13 mouse cellular contexts compared by ENCODE assay signal in genomic region chr10:75555557-75555956, GRCm38 (mm10). TPM values are rescaled to one million over a fixed set of nuclear protein-coding genes. Genes with fewer than 3 reads are reported as not detected.
DNase-seq lines count a peak whose midpoint lies in the region; ATAC-seq and TF ChIP-seq lines count a peak whose summit lies in the region.
"Had no signal": no experiment of that assay in that cellular context is flagged by ENCODE, and none has a peak within 500 bp of the region (broad histone marks: within the 10 kb centered on the region; RNA-seq: fewer than 3 reads in every experiment).

No protein-coding gene starts in this region.

- peak overlapping the region; percentile 33; the same call in 1 of the 2 replicates for H3K27ac ChIP-seq in heart, postnatal 0 days (ENCODE audit: low read depth)
- H3K27ac ChIP-seq in testis, adult 2 months (ENCODE audit: control insufficient read depth, insufficient read depth, low read depth, low read length), result peak overlapping the region; percentile 19; the same call in 1 of the 2 replicates
- peak overlapping the region; percentile 62; the same call in 1 of the 2 replicates for H3K27ac ChIP-seq in hindbrain, postnatal 0 days
- H3K27ac ChIP-seq: liver, embryonic 13.5 days had no signal

- no peaks in the 10 kb centered on the region for H3K36me3 ChIP-seq in heart, postnatal 0 days (replicated peaks; ENCODE audit: control insufficient read depth, insufficient read depth, low read length)
- H3K36me3 ChIP-seq in testis, adult 2 months (ENCODE audit: control insufficient read depth, insufficient read depth, low read length), result no peaks in the 10 kb centered on the region
- H3K36me3 ChIP-seq in hindbrain, postnatal 0 days (ENCODE audit: insufficient read depth, low read length), result peaks cover 5% of the 10 kb centered on the region; the same call in 1 of the 2 replicates
- H3K36me3 ChIP-seq: liver, embryonic 13.5 days had no signal

- WGBS in heart, postnatal 0 days, result 58% methylated on average over 6 of the region's 6 CpGs
- 51% methylated on average over 6 of the region's 6 CpGs for WGBS in hindbrain, postnatal 0 days

- no peak for TF ChIP-seq EP300 in heart, postnatal 0 days (IDR thresholded peaks at IDR 0.05; ENCODE audit: low read depth)

- no peak for TF ChIP-seq CTCF in heart, postnatal 0 days (IDR thresholded peaks at IDR 0.05; ENCODE audit: low read depth)
- TF ChIP-seq CTCF in testis, adult 2 months (IDR thresholded peaks at IDR 0.05; ENCODE audit: control insufficient read depth, insufficient read depth, insufficient replicate concordance, low read depth, low read length), result no peak
- TF ChIP-seq CTCF in hindbrain, postnatal 0 days (IDR thresholded peaks at IDR 0.05; ENCODE audit: low read depth), result no peak

- peaks cover 9% of the 10 kb centered on the region for H3K27me3 ChIP-seq in heart, postnatal 0 days (ENCODE audit: control insufficient read depth, insufficient read depth, low read length)
- no peaks in the 10 kb centered on the region for H3K27me3 ChIP-seq in testis, adult 2 months (ENCODE audit: control insufficient read depth, insufficient read depth, low read length)
- no peaks in the 10 kb centered on the region for H3K27me3 ChIP-seq in hindbrain, postnatal 0 days (ENCODE audit: insufficient read depth, low read length)

- ATAC-seq in heart, postnatal 0 days (ENCODE audit: insufficient read depth, low read depth), result no peak
- ATAC-seq in hindbrain, postnatal 0 days, result no peak

- H3K4me3 ChIP-seq in heart, postnatal 0 days (ENCODE audit: low read depth, low read length), result no peak overlapping the region
- H3K4me3 ChIP-seq in testis, adult 2 months (ENCODE audit: control insufficient read depth, low read depth, low read length), result no peak overlapping the region
- H3K4me3 ChIP-seq in hindbrain, postnatal 0 days (ENCODE audit: low read length), result no peak overlapping the region
- H3K4me3 ChIP-seq: left cerebral cortex, adult 2 months; liver, embryonic 13.5 days; megakaryocyte, embryonic 14.5 days had no signal

- no peak for TF ChIP-seq POLR2A in testis, adult 2 months (IDR thresholded peaks at IDR 0.05; ENCODE audit: control insufficient read depth, low read depth, low read length)

- no peak for DNase-seq in heart, postnatal 0 days (ENCODE audit: low spot score)
- DNase-seq in heart, postnatal 36 days, result no peak
- DNase-seq in testis, postnatal 14 days (ENCODE audit: low spot score), result no peak
- DNase-seq in hindbrain, postnatal 0 days (ENCODE audit: low spot score), result no peak
- no peak for DNase-seq in yolk sac, embryonic 10.5 days (ENCODE audit: low spot score)
- no peak for DNase-seq in ovary, postnatal 10 days (ENCODE audit: low spot score)
- DNase-seq in thymus, postnatal 36 days, result no peak
- DNase-seq: adrenal gland, adult 8-10 months; kidney, postnatal 25 days; liver, embryonic 13.5 days had no signal

- H3K9ac ChIP-seq in heart, postnatal 0 days (replicated peaks; ENCODE audit: low read depth, low read length), result no peak overlapping the region
- no peak overlapping the region for H3K9ac ChIP-seq in hindbrain, postnatal 0 days (replicated peaks; ENCODE audit: low read length)
- H3K9ac ChIP-seq: liver, embryonic 13.5 days had no signal

- intact Hi-C loops in heart, postnatal 36 days (cut with DNase I), result no loop called here

- no peaks in the 10 kb centered on the region for H3K9me3 ChIP-seq in heart, postnatal 0 days (replicated peaks; ENCODE audit: control insufficient read depth, low read length)
- H3K9me3 ChIP-seq in hindbrain, postnatal 0 days (ENCODE audit: low read length), result no peaks in the 10 kb centered on the region
- H3K9me3 ChIP-seq: liver, embryonic 13.5 days; megakaryocyte, embryonic 14.5 days had no signal

- H3K4me2 ChIP-seq in heart, postnatal 0 days (ENCODE audit: low read depth, low read length), result no peak overlapping the region
- no peak overlapping the region for H3K4me2 ChIP-seq in hindbrain, postnatal 0 days (ENCODE audit: low read depth, low read length)
- H3K4me2 ChIP-seq: liver, embryonic 13.5 days had no signal

- H3K4me1 ChIP-seq in heart, postnatal 0 days (ENCODE audit: control insufficient read depth, insufficient read depth), result peaks cover 26% of the 10 kb centered on the region
- peaks cover 13% of the 10 kb centered on the region for H3K4me1 ChIP-seq in testis, adult 2 months (ENCODE audit: control insufficient read depth, insufficient read depth, low read length)
- peaks cover 33% of the 10 kb centered on the region for H3K4me1 ChIP-seq in hindbrain, postnatal 0 days (ENCODE audit: insufficient read depth, low read length)

RNA-seq across cellular contexts. Expression of gene Lrrc75b, which starts 4.6 kb away (rescaled TPM):
- 0.23 and 2.9 TPM in 2 replicates for total RNA-seq in heart, postnatal 0 days (2014; rRNA removed; ENCODE audit: low replicate concordance)
- 0.81 and 0.83 TPM in 2 replicates for polyA plus RNA-seq in heart, postnatal 0 days (2015; fragmentation: Nextera tagmentation; extraction: Ambion mirVana)
- 1 to 10 TPM; 1.1 to 1.5 TPM for total RNA-seq in heart, postnatal 36 days (2021)
- polyA plus RNA-seq in testis, adult 2 months (2012; rRNA removed), result 0.98 and 1.1 TPM in 2 replicates
- 30.3 and 31.4 TPM in 2 replicates for total RNA-seq in hindbrain, postnatal 0 days (2014; rRNA removed)
- polyA plus RNA-seq in hindbrain, postnatal 0 days (2015; fragmentation: Nextera tagmentation; extraction: Ambion mirVana), result 26.0 and 26.4 TPM in 2 replicates

RNA-seq across cellular contexts. Expression of gene Ggt1, which starts 5.8 kb away (rescaled TPM):
- total RNA-seq in heart, postnatal 0 days (2014; rRNA removed; ENCODE audit: low replicate concordance), result 0.81 TPM in 1 of 2 replicates, not detected in the other
- 0.29 and 0.37 TPM in 2 replicates for polyA plus RNA-seq in heart, postnatal 0 days (2015; fragmentation: Nextera tagmentation; extraction: Ambion mirVana)
- total RNA-seq in heart, postnatal 36 days (2021), result not detected
- polyA plus RNA-seq in testis, adult 2 months (2012; rRNA removed), result 1.6 and 2.0 TPM in 2 replicates
- total RNA-seq in hindbrain, postnatal 0 days (2014; rRNA removed), result 3.2 and 7.6 TPM in 2 replicates
- polyA plus RNA-seq in hindbrain, postnatal 0 days (2015; fragmentation: Nextera tagmentation; extraction: Ambion mirVana), result 1.0 and 1.2 TPM in 2 replicates

RNA-seq across cellular contexts. Expression of gene Ggt5, which starts 33.6 kb away (rescaled TPM):
- total RNA-seq in heart, postnatal 0 days (2014; rRNA removed; ENCODE audit: low replicate concordance), result 17.8 and 53.4 TPM in 2 replicates
- 6.7 and 7.6 TPM in 2 replicates for polyA plus RNA-seq in heart, postnatal 0 days (2015; fragmentation: Nextera tagmentation; extraction: Ambion mirVana)
- 1 to 10 TPM; 5.4 to 9.0 TPM for total RNA-seq in heart, postnatal 36 days (2021)
- polyA plus RNA-seq in testis, adult 2 months (2012; rRNA removed), result 5.4 TPM in 2 replicates
- 2.8 and 3.4 TPM in 2 replicates for total RNA-seq in hindbrain, postnatal 0 days (2014; rRNA removed)
- polyA plus RNA-seq in hindbrain, postnatal 0 days (2015; fragmentation: Nextera tagmentation; extraction: Ambion mirVana), result 2.3 TPM in 2 replicates

RNA-seq across cellular contexts. Expression of gene Gucd1, which starts 37.8 kb away (rescaled TPM):
- 113 and 117 TPM in 2 replicates for total RNA-seq in heart, postnatal 0 days (2014; rRNA removed; ENCODE audit: low replicate concordance)
- polyA plus RNA-seq in heart, postnatal 0 days (2015; fragmentation: Nextera tagmentation; extraction: Ambion mirVana), result 25.4 and 28.0 TPM in 2 replicates
- total RNA-seq in heart, postnatal 36 days (2021), result 10 to 100 TPM; 41.8 to 44.2 TPM
- 14.9 and 15.1 TPM in 2 replicates for polyA plus RNA-seq in testis, adult 2 months (2012; rRNA removed)
- total RNA-seq in hindbrain, postnatal 0 days (2014; rRNA removed), result 42.3 and 44.3 TPM in 2 replicates
- polyA plus RNA-seq in hindbrain, postnatal 0 days (2015; fragmentation: Nextera tagmentation; extraction: Ambion mirVana), result 12.6 and 15.6 TPM in 2 replicates

RNA-seq across cellular contexts. Expression of gene Snrpd3, which starts 38.2 kb away (rescaled TPM):
- 10.8 and 10.9 TPM in 2 replicates for total RNA-seq in heart, postnatal 0 days (2014; rRNA removed; ENCODE audit: low replicate concordance)
- polyA plus RNA-seq in heart, postnatal 0 days (2015; fragmentation: Nextera tagmentation; extraction: Ambion mirVana), result 65.4 and 68.5 TPM in 2 replicates
- total RNA-seq in heart, postnatal 36 days (2021), result 10 to 100 TPM; 65.7 to 69.5 TPM
- polyA plus RNA-seq in testis, adult 2 months (2012; rRNA removed), result 21.9 and 26.4 TPM in 2 replicates
- 16.4 and 18.0 TPM in 2 replicates for total RNA-seq in hindbrain, postnatal 0 days (2014; rRNA removed)
- polyA plus RNA-seq in hindbrain, postnatal 0 days (2015; fragmentation: Nextera tagmentation; extraction: Ambion mirVana), result 133 and 135 TPM in 2 replicates
